Mouse (Mus musculus): ENCODE measurements at regions not wholly inside any gene's neighbourhood (a gene's known extent, or its start where the extent isn't known, plus 50 kb on each side); places are given as distances from the start of the nearest gene placed in this dataset.

DNA sequence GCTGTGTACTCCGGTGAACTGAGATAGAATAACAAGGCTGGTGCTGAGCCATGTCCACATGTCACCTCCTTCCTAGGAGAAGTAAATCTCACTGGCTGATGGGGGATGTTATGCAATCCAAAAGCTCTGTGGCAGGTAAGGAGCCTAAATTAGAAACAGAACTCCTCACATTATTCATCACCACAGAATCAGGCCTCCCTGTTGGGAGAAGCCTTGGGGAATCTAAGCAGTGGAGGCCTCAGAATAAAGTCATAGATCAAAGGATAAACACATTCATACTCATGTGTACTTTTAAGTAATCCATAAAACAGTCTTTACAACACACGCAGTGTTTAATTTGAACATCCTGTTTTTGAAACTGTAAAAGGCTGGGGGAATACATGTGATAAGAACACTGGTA lies 1318.7 kb downstream of the Slc22a22 start:
- DNase-seq (ENCODE audit: low read depth, low spot score): no peak

DNA sequence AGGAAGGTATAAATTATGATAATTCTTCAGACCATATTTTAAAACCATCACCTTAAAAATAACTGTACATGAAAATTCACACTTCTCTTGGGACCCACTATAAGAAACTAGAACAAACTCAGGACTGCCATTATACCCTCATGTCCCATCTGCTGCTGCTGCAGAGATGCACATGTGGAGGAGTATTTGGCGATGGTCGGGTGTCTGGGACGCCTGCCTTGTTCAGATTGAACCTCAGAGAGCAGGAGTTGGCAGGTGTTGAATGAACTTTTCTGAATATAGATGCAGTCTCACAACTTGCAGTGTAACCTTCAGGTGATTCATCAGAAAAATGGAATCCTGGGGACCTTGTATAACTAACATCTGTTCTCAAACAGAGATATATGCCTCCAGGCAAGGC lies 1338.0 kb downstream of the Slc22a22 start:
- no peak for DNase-seq (ENCODE audit: low read depth, low spot score)

DNA sequence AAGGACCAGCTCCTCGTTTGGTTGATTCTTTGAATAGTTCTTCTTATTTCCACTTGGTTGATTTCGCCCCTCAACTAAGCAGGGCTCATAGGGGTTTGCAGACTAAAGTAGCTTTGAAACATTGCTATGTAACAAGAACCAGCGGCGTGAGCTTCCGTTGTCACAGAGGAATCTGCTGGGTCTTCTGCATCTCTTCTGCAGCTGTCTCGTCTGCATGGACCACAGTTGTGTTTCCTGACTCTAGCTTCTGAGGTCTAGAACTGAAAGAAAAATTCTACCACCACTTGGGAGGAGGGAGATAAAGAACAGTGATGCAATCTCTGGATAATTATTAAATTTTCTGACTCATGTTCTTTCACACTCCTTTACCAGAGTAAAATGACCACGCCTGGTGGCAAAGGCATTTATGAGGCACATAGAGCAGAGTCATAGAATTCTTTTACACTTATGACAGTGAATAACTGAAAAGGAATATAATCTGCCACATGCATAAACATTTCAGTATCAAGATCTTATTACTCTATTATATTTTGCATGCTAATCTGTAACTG lies 1340.9 kb downstream of the Slc22a22 start:
- no peak for DNase-seq (ENCODE audit: low read depth, low spot score)

DNA sequence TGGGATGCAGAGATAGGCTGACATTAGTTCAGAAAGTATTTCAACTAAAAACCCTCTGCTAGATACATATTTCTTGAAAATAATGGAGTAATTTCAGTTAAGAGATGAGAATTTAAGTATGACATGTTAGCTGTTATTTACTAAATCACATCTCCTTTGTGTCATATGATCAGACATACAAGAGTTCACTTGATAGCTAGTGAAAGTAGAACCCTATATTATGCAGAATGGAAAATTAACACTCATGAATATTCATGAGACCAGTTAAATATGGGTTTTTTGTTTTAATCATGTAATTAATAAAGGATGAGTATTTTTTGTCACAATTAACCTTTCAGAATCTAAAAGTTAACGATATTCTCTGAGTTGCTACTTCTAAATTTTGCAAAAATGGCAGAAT lies 1349.4 kb downstream of the Slc22a22 start:
- no peak for DNase-seq (ENCODE audit: low read depth, low spot score)

DNA sequence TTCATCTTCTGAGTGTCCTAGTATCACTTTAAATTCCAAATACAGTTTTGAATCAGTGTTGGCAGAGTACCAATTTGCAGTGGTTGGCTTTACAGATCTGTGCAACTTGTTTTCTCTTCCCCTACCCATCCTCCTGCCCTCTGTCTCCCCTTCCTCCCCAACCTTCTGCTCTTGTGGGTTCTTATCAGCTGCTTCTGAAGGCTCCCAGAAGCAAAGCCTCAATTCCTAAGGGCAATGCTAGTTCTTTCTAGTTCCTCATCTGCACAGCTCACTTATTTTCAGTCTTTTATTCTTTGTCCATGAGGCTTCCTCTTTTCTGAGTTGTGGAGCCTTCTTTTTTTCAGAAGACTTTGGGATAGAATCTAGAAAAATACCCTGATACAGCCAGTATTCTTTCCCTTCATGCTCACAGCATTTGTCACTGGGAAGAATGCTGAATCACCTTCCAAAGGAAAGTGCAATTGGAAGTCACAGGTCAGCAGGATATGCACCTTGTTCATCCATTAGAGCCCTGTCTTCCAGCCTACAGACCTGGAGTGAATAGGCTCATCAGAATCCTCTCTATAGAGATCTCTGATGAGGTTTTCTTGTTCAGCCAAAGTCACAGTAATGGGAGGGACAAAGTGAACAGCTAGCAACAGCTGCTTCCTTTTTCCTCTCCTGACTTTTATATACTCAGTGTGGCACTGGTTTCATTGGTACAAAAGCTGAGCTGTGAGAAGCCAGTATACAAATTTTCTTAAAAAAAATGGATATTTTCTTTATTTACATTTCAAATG lies 1357.9 kb downstream of the Slc22a22 start:
- DNase-seq (ENCODE audit: low read depth, low spot score): no peak

DNA sequence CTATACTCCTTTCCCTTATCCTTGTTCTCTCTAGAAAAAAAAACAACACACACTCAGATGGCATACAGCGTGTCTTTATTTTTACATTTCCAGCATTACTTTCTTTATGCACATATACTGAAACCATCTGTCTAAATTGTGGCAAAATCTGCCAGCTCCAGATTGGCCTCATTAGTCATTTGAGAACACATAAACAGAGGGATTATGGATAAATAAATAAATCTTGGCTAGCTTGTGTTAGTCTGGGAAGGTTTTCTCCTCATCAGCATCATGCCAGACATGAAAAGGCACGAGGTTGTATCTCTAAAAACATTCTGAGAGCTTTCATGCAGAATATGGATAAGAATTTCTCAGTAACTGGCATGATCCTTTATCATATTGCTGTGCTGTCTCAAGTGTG lies 1369.1 kb downstream of the Slc22a22 start:
- DNase-seq (ENCODE audit: low read depth, low spot score): no peak

DNA sequence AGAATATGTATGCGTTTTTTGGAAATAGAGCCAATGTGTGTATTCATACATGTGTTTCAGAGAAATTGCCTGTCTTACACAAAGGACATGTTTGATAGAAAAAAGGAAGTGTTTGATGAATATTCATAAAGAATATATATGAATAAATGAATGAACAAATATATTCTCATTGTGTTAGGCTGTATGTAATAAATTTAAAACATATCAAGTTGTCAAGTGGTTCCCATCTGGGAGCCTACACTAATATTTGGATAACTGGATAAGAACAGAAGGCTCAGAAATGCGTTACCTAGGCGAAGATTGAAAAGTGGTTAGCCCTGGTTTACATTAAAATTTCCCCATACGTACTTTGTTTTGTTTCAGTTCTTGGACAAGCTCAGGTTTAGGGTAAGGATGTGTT lies 1369.7 kb downstream of the Slc22a22 start:
- no peak for DNase-seq (ENCODE audit: low read depth, low spot score)

DNA sequence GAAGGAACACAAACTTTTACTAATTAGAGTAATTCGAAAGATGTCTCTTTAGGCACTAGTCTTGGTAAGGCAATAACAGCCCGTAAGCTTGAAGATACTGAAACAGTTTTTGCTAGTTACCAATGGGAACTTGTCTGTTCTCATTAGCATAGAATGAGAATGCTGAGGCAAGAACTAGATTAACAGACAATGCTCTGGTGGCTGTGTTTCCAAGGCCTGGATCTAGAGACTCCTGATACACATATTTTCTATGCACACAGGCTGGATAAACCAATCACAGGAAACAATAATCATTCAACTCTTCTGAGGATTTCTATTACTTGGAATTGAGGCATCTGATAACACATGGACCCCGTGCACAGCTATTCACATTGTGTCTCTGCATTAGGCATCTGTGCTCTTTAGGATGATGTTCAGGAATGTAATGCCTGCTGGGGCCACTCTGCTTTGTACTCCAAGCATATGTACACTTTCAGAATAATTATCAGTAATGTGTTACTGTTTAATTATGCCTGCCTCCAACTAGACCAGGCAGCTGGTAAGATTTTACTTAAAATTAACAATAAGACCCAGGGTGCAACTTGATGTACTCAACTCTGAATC lies 1377.2 kb downstream of the Slc22a22 start:
- DNase-seq (ENCODE audit: low read depth, low spot score): no peak

DNA sequence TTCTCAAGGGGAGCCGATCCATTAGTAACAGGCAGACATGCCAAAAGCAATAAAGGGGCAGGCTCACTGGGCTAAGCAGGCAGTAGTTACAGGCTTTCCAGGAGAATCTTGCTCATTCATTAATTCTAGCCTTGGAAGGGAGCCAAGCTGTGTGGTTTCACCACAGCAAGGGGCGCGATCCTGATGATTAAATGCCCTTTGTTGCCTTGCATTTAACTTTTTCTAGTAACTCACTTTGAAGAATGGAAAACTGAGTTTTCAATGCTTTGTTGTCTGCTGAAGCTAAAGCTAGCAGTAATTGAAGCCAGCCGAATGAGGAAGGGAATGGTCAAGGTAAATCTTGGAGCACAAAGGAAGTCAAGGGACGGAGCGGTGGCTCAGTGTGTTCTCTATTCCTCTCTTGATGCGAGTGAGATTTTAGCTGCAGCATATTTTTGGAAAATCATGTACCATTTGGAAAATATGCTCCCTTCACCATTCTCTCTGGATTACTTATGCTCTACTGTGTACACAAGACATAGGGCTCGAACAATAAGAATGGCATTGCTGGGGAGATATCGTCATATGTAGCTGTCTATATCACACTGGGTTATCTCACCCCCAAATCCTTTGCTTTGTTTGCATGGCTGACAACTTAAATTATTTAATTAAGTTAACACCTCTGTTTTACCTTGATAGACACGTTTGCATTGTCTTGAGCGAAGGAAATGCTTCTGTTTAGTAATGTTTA lies 1399.4 kb downstream of the Slc22a22 start:
- no peak for DNase-seq (ENCODE audit: low read depth, low spot score)

DNA sequence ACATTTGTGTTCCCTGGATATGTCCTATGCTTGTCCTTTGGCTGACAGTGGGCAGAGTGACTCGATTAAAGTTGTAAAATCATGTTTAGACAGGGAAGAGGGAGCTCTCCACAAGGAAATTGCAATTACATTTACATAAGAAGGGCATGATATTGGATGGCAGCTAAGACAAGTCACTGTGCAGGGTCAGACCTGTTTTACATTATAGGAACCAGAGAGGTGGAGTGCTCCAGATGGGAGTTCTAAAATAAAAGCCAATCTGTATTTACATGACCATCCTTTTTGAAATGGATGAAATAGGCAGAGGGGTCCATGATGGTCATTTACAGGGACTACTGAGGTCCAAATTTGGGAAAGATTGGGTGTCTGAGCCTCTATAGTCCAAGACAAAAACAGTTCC lies 1400.3 kb downstream of the Slc22a22 start:
- DNase-seq (ENCODE audit: low read depth, low spot score): no peak

DNA sequence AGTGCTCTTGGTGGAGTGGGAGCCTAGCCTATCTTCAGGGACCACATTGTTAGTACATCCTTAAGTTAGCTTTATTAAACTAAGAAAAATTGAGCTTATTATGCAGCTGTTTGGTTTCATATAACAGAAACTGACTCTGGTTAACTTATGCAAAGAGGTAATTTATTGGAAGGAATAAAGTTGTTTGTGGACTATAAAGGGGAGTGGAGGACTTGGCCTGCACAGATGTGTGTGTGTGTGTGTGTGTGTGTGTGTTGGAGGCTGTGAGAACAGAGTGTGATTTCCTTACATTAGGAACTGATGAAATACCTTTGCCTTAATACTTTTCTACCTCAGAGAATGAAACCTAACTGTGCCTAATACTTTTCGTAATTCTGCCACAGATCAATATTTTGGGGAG lies 1400.7 kb downstream of the Slc22a22 start:
- no peak for DNase-seq (ENCODE audit: low read depth, low spot score)

DNA sequence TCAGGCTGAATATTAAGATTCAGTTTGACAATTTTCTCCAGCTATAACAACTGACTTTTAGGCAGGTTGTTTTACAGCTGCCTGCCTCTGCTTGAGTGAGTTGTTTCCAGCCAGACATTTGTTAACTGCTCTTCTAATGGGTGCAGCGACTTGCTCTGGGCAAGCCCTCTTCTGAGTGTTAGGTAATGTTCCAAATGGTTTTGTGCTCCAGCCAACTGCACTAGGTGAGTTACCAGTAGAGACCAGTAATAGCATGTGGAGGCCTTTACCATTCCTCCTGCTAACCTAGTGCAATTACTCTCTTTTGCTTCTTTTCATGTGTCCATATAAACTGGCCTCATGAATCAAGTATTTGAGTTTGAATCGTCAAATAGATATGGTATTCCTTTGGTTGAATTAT lies 1407.9 kb downstream of the Slc22a22 start:
- DNase-seq (ENCODE audit: low read depth, low spot score): no peak

DNA sequence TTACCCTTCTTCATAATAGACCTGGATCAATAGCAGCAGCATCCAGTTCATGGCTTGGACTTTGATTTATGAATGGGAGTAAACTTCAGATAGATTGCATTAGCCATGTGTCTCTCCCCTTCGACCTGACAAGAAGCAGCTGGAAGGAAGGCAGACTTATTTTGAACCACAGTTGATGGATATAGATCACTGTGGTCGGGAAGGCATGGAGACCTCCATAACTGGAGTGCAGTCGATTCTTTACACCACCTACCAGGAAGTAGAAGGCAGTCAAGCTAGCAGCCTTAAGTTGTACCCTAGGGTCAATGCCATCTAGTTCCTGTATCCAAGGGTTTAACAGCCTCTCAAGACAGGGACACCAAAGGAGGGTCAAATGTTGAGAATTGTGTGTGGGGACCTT lies 1410.2 kb downstream of the Slc22a22 start:
- DNase-seq (ENCODE audit: low read depth, low spot score): no peak

DNA sequence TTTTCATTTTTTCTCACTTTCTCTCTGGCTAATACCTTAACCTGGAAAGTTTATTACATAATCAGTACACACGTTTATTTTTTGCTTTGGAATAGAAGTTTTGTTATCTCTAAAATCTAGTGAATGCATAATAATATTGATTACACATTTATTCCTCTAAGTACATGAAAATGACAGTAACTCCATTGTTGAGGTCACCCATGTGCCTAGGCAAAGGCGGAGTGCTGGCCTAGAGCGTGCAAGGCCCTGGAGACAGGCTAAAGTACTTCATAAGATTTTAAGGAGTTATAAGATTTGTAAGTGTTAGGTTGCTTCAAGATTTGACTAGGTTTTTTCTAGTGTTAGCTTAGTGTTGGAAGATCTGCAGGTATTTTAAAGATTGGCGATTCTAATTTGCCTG lies 1410.9 kb downstream of the Slc22a22 start:
- no peak for DNase-seq (ENCODE audit: low read depth, low spot score)

DNA sequence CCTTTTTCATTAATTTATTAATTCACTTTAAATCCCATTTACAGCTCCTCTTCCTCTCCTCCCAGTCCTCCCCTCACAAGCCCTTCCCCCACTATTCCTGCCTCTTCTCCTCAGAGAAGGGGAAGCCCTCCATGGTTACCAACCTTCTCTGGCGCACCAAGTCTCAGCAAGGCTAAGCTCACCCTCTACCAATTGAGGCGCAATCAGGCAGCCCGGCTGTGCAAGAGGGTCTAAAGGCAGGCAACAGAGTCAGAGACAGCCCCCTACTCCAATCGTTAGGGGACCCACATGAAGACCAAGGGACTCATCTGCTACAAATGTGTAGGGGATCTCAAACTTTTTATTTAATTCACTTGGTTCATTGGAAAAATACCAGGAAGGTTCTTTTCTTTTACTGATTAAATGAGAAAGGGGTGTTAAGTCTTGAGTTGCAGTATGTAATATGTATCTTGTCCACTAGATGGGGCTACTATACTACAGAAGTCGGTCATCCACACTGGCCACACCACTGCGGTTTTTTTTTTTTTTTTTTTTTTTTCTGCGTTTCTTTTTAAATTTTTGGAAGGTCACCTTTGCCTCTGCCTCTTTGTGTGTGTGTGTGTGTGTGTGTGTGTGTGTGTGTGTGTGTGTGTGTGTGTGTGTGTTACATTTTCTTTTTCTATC lies 1411.4 kb downstream of the Slc22a22 start:
- peak; percentile 53 for DNase-seq (ENCODE audit: low read depth, low spot score)

DNA sequence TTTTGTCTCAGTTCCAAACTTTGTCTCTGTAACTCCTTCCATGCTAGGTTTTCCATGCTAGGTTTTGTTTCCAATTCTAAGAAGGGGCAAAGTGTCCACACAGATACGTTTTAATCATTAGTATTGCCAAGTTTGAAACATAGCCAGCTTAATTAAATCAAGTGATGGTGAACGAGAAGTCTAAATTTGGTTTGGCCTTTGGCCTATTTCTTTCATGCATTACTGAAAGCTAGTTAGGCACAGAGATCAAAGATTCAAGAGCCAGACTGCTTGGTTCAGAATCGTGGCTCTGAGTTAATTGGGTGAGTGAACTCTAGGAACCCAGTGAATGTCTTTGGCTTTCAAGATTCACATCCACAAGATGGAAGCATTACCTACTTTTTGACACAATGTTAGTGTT lies 1414.8 kb downstream of the Slc22a22 start:
- no peak for DNase-seq (ENCODE audit: low read depth, low spot score)

DNA sequence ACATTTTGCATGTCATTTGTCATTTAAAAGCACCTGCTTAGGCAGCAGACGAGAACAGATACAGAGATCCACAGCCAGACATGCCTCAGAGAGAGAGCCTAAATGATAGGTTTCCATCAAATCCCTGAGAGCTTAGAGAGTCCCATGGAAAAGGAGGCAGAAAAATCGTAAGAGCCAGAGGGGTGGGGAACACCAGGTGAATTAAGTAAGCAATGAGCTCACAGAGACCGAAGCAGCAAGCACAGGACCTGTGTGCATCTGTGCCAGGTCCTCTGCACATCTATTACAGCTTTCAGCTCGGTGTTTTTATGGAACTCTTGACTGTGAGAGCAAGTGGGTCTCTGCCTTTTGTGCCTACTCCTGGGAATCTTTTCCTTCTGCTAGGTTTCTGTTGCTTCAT lies 1416.1 kb downstream of the Slc22a22 start:
- no peak for DNase-seq (ENCODE audit: low read depth, low spot score)

DNA sequence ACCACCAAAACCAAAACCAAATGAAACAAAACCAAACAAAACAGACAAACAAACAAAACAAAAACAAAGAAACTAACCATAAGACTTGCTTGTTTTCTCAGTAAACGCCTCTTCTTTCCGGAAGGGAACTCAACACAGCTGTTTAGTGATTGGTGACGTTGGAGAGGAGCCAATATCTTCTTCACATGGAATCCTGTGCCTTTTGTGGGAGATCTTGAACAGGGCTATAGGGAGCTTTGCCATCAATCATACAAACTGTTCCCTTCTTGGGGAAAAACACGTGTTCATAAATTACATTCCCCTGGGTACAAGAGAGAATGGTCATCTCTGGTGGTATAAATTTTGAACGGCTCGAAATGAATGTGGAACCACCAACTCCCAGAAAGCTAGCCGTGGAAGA lies 1426.7 kb downstream of the Slc22a22 start:
- no peak for DNase-seq (ENCODE audit: low read depth, low spot score)

DNA sequence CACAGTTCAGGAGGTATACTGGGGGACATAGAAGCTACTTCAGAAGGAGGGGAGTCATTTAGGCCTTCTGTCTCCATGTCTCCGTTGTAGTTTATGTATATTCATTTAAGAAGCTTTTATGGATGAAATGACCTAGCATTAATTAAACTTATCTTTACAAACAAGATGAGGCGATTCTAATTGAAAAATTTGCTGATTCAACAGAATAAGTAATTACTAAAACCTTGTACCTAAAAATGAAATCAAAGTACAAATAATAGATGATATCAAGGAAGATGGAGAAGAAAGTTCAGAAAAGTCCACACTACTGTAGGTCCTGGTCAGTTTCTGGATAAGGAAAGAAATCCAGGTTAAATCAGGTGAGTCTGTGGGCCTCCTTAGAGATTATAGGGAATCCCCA lies 1429.6 kb downstream of the Slc22a22 start:
- DNase-seq (ENCODE audit: low read depth, low spot score): no peak

DNA sequence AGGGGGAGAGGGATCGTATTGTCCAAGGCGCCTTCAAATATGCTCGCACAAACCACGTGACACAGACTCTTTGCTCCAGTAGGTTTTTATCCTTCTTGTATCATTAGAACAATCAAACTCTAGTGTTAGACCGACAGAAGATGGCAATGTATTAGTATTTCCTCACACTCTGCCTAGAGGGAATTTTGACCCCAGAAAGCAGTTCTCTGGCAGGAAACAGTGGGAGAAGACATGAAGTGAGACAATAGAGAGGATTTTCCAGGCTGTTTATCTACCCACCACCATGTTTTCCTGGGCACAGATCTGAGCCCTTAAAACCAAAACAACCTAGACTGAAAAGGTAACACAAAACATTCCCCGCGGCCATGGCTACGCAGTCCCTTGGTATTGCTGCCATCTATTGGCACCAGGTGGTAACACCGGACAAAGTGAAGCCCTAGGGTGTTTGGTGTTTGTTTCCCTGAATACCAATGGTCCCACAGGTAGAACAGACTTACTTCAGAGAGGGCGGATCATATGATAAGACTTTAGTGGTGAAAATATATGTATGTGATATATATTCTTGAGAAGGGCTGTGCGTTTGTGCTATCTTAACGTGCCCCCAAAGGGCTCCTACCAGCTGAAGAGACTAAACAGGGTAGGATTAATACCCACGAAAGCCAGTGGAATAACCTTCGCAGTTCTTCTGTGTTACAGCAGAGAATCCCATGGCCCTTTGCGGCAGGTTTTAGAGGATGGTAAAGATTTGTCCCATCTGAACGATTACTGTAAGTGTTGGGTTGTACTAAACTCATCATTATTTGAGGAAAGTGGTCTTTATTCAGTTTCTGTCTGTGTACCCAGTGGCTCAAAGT lies 1430.5 kb downstream of the Slc22a22 start:
- peak; percentile 70 for DNase-seq (ENCODE audit: low read depth, low spot score)

Measured in CD4-positive helper T cell, adult 2 months (primary cell).